Mouse (Mus musculus) thymus, postnatal 25 days (tissue): ENCODE data around the gene Rhbdd3.

ENCODE experiments used
- DNase-seq: peaks from one replicate; pipeline ENCODE4 v3.0.0; 2022

The Rhbdd3 gene

DNA sequence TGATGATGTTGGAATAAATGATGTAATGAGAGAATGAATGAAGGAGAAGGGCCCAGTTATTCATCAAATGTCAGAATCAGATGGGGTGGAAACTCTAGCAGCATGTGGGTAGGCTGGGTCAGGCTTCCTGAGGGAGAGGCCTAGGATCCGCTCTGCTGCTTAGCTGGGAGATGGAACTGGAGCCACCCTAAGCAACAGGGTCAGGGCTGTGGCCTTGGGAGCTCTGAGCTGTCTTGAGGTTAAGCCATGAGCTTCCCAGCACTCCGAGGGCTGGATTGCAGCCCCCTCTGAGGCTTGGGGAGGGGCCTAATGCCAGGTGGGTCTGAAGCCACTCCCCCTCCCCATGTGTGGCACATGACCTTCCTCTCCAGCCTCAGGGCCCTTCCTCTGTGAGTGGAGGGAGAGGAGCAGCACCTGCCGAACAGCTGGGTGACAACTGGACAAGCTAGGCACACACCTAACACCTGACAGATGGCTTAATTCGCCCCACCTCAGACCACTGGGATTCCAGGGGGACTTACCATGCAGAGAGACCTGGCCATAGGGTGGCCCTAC lies 31.5 kb downstream of the Rhbdd3 start:
- DNase-seq, result no peak

DNA sequence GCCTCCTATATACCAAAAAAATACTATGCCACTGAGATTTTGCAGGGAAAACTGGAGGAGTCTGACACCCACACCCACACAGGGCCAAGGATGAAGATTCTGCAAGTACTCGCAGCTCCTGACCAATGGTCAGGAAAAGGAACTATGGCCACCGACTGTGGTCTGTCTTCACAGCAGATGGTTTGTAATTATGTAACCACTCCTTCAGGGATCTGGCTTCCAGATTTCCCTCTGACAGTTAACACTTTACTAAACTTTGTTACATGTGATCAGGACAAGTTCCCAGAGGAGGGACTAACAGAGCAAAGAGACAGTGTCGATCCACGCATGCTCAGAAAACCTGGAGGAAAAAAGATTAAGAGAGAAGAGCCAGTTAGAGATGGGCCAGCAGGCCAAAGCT lies 34.0 kb downstream of the Rhbdd3 start:
- no peak for DNase-seq

DNA sequence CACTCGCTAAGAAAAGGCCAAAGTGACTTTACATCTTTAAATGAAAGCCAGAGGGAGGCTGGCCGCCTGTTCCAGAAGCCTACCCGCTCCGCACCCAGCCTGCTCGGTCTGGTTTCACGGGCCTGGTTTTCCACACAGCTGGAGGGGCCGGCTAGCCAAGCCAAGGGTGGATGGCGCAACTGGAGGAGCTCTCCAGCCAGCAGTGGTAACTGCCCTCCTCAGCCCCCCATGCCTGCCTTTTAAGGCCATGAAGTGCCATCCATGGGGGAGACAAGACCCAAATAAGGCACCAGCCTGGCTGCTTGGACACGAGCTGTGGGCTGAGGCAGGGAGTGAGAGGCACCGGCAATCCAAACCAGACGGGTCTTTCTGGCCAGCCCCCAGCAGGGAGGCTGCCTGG lies 37.2 kb downstream of the Rhbdd3 start:
- no peak for DNase-seq

DNA sequence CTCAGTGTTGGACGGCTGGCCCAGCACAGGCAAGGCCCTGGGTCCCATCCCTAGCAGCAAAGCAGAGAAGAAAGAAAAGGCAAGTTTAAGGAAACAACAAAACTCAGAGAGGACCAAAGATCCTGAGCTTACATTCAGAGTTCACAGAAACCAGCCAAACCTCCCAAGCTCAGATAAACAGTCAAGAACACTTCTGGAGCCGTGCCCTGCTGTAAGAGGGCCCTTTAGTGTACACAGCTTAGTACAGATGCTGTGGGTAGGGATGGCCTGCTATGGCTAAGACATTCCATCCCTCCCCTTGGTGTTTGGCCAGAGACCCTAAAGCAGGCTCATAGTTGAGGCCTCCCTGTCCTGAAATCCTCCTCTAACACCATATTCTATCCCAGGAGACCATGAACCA lies 39.9 kb downstream of the Rhbdd3 start:
- DNase-seq, result no peak

DNA sequence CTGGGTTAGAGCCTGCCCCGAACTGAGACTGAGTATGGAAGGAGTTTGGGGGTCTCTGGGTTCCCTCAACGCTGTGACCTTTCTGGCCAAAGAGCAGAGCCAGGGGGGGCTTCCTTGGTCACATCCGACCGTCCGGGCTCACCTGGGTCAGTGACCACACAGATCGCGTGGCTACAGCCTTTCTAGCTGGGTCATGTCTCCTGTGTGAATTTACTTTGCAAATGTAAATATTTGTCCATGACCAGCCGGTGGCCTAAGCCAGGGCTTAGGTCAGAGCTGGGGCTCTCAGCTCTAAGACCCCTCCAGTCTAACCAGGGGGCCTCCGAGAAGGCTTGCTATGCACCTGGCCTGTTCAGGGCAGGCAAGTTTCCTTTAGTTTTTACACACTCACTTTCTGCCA lies 40.6 kb downstream of the Rhbdd3 start:
- DNase-seq, result no peak

DNA sequence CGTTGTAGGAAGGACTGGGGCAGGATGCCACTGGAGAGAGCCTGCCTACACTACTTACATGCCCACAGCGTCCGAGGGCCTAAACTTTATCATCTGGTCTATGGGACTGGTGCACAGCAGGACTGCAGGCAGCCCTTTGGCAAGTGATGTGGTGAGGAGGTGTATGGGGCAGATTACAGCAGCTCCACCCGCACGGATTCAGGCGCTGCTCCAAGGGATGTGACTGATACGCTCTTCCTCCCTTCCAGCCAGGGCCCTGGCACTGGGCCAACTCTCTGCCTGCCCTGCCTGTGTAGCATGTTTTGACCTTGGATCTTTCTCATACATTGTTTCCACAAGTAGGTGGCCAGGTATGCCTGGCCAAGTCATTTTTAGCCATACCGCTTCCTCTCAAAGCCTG lies 41.9 kb downstream of the Rhbdd3 start:
- no peak for DNase-seq

DNA sequence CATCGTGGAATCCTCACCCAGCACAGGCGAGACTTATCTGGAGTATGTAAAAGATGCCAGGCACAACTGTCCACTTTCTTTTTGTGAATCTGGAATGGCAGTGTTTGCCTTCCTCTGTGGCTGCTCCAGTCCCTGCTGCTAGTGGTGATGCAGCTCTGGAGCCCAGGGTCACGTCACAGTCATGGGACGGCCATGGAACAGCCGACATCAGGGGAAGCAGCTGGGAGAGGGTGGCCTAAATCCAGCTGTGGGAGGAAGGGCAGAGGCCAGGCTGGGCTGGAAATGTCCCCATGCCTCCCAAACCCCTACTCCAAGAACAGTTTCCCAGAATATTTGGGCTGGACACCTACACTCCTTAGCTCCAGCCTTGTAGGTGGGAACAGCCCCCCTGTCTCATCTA lies 42.5 kb downstream of the Rhbdd3 start:
- no peak for DNase-seq

DNA sequence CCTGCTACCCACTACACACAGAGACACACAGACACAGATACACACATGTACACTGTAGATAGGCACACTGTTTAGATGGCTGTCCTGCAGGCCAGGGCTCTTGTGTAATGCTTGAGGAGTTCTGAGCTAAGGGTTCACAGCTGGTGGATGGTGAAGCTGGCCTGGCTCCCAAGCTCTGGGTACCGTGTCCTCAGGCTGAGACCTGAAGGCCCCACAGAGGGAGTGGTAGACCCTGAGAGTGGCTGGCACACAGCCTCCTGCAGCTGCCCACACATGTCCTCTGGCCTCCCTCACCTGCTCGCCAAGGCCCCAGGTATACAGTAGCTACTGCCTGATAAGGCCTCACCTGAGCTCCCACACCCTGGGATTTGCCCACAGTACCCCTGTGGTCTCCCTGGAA lies 43.2 kb downstream of the Rhbdd3 start:
- no peak for DNase-seq

DNA sequence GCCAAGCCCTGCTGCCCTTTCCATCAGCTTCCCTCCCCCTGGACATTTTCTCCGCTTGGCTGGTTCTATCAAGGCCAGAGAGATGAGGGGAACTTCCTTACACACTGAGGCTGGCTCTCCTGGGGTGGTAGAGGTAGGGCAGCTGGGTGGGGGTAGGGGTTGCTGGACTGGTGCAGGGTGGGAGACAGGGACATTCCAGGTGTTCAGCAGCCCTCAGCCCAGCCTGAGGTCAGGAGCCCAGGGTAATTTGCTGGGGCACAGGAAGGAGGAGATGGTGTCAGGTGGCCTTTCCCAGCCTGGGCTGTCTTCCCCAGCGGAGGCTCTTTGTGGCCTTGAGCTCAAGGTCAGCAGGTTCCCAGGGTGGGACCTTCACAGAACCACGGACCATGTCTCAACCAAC lies 46.9 kb downstream of the Rhbdd3 start:
- DNase-seq, result no peak

DNA sequence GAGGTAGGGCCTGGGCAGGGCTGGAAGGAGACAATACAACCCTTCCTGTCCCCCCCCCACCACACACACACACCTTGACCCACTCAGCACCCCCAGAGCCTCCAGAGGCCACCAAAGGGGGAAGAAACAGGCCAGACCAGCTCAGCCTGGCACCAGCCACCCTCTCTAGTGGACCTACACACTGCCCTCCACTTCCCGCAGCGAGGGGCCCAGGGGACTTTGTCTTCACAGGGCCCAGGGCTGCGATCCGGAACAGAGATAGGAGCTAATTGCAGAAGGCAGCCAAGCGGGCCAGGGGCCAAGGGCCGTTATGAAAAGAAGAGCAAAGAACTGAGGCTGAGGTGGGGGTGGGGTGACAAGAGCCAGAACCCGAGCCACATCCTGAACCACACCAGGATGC lies 50.5 kb downstream of the Rhbdd3 start:
- DNase-seq, result no peak

DNA sequence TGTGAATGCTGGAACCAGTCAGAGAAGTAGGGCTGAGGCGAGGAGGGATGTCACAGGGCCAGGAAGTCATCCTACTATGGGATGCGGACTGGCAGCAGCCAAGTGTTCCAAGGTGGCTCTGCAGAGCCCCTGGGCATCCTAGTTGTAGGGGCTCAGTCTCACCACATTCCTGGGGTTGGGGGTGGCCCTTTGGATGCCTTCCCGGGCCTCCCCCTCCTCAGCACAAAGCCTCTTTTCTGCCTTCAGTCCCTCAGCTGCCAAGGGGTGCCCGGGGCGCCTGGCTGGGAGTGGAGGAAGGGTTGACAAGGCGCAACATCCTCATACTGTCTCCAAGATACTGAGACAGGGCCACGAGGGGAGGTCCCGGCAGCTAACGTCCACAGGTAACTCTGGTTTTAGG lies 51.2 kb downstream of the Rhbdd3 start:
- no peak for DNase-seq

DNA sequence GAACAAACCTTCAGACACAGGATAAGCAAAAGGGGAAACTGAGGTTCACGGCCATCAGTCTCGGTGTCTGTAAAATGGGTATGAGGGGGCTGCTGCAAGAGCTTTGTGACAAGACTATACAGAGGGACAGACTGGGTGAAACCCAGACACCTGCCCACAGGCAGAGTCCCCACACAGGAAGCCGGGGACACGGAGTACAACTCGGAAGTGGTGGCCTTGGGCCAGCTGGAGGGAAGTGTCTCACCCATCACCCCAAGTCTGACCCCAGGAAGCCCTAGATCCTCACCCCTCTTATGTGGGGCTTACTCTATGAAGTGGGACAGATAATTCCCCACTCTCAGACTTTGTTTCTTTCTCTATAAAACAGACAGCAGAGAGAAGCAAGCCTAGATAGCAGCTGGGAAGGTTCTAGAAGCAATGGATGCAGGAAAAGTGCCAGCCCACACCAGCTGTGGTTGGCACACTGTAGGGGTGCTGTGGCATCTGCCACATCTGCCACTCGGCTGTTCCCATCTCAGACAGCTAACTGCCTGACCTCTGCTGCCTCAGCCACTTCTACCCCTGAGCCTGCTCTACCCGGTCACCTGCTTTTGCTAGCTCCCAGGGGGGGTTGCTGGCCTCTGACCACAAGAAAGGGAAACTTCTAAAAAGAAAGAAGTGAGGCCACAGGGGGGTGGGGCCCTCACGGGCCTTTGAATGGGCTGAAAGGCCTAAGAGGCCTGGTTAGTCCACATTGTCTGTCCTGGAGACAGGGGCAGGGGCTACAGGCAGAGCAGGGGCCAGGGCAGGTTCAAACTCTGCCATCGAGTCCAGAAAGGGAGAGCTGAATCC lies 51.9 kb downstream of the Rhbdd3 start:
- peak; percentile 32 for DNase-seq

DNA sequence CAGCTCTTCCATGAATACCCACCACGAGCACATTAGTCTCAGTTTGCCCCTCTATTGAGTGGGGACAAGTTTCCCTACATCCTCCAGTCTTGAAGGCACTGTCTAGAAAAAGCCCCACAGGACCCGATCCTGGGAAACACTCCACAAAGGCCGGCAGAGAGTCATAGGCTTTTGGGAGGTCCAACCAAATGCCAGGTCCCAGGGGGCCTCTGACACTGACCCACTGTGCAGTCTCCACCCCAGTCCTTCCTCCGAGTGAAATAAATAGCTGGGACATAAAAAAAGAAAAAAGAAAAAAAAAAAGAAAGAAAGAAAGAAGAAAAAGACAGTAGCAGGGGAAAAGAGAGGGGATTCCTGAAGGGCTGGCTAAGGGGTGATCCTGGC lies 52.5 kb downstream of the Rhbdd3 start:
- no peak for DNase-seq

DNA sequence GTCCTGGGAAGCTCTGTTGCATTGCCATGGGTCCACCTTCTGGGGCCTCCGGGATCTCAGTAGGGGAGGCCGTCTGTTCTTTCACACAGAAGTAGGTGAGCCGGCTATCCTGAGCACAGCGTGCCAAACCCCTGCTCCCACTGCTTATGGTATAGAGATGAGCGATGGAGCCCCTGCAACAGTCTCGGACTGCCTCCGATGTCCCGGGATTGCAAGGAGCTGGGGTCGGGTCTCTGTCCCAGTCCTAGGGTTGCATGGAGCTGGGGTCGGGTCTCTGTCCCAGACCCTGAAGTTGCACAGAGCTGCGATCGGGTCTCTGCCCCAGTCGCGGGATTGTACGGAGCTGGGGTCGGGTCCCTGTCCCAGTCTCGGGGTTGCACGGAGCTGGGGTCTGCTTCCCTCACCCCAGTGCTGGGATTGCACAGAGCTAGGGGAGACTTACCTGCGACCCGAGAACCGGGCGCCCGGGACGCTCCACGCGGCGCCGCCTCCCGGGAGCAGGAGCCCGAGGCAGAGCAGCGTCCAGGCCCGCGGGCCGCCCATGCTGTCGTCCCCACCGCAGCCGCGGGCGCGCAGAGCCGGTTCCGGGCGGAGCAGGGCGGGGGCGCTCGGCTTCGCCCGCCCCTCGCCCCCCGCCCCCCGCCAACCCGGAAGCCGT lies 53.1 kb downstream of the Rhbdd3 start, which contains the start of gene Emid1:
Gene Emid1, minus strand, starts transcription at position 578 of the 658 bp plus-strand sequence.
- peak; percentile 65 for DNase-seq

DNA sequence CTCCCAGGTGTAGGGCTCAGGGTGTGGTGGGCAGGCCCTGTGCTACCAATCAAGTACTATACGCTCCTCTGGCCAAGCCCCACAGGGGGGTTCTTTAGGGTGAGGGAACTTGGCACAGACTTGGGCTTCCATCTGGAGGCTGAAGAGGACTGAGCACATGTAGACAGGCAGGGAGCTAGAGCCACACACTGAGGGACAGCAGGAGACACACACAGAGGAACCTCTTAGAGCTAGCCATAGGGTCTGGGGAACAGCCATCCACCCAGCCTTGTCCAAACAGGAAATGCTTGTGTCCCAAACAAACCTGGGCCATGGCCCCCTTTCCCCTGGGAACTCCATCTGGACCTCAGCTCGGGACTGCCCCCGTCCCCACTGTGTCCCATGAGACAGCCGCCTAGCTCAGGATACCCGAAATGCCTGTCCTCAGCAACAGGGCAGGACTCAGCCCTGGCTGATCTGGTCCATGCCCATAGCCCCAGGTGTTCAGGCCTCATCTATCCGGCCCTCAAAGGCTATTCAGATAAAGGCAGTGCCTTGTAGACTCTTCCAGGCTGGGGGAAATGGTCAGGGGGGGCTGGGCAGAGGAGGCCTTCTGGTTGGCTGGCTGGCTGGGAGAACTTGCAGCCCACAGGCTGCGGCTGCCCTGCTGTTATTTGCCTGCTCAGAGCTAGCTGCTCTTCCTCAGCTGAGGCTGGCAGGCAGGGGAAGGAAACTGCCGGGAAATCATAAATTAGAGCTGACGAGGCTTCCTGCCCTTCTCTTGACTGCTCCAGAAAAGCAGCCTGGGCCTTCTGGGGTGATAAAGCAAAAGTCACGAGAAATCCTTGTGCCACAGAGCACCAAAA lies 56.5 kb downstream of the Rhbdd3 start:
- DNase-seq, result no peak
